11 mouse cellular contexts compared by ENCODE assay signal in the genomic region with DNA sequence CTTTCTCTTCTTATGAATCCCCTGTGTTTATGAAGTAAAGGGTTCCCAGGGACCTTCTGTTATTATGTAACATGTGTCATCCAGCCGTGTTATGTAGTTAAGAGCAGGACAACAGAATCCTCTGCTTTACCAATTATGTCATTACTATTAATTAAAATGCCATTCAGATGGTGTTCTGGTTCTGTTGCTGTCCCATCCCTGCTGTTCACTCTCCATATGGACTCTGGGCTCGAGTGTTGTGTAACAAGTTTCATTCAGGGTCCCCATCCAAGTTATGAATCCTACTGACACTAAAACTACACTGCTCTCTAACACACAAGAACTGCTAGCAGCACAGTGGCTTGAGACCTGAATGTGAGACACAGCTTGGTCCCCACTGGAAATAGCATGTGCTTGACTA.
A peak's percentile ranks its signal among the peaks of the same experiment; 100 is the strongest.
DNase-seq lines count a peak whose midpoint lies in the region; ATAC-seq and TF ChIP-seq lines count a peak whose summit lies in the region.
"Had no signal": no experiment of that assay in that cellular context is flagged by ENCODE, and none has a peak within 500 bp of the region (broad histone marks: within the 10 kb centered on the region; RNA-seq: fewer than 3 reads in every experiment).

No protein-coding gene starts in this region.

- no peak for ATAC-seq in limb, embryonic 12.5 days (ENCODE audit: insufficient number of reproducible peaks, insufficient read depth, low FRiP score, low TSS enrichment, low read depth)
- no peak for ATAC-seq in hindbrain, postnatal 0 days
- ATAC-seq in midbrain, postnatal 0 days (ENCODE audit: low FRiP score): no peak

- peaks cover 21% of the 10 kb centered on the region for H3K27me3 ChIP-seq in limb, embryonic 12.5 days
- peaks cover 21% of the 10 kb centered on the region for H3K27me3 ChIP-seq in limb, embryonic 10.5 days (ENCODE audit: low read depth, poor library complexity, severe bottlenecking)
- no peaks in the 10 kb centered on the region for H3K27me3 ChIP-seq in hindbrain, postnatal 0 days (ENCODE audit: insufficient read depth, low read length)
- no peaks in the 10 kb centered on the region for H3K27me3 ChIP-seq in midbrain, postnatal 0 days (ENCODE audit: insufficient read depth, low read length)

- no peak overlapping the region for H3K27ac ChIP-seq in limb, embryonic 12.5 days
- no peak overlapping the region for H3K27ac ChIP-seq in limb, embryonic 10.5 days
- H3K27ac ChIP-seq in embryonic fibroblast, embryonic 13.5 days (ENCODE audit: insufficient read depth, low read length): no peak overlapping the region
- no peak overlapping the region for H3K27ac ChIP-seq in hindbrain, postnatal 0 days
- no peak overlapping the region for H3K27ac ChIP-seq in midbrain, postnatal 0 days (ENCODE audit: low read depth, low read length)

- no peaks in the 10 kb centered on the region for H3K9me3 ChIP-seq in limb, embryonic 12.5 days
- H3K9me3 ChIP-seq in limb, embryonic 10.5 days (replicated peaks): no peaks in the 10 kb centered on the region
- no peaks in the 10 kb centered on the region for H3K9me3 ChIP-seq in hindbrain, postnatal 0 days (ENCODE audit: low read length)
- H3K9me3 ChIP-seq in midbrain, postnatal 0 days (ENCODE audit: low read length): no peaks in the 10 kb centered on the region

- H3K36me3 ChIP-seq in limb, embryonic 12.5 days: no peaks in the 10 kb centered on the region
- no peaks in the 10 kb centered on the region for H3K36me3 ChIP-seq in limb, embryonic 10.5 days
- H3K36me3 ChIP-seq in hindbrain, postnatal 0 days (ENCODE audit: insufficient read depth, low read length): no peaks in the 10 kb centered on the region
- H3K36me3 ChIP-seq in midbrain, postnatal 0 days (ENCODE audit: insufficient read depth, low read length): no peaks in the 10 kb centered on the region

- DNase-seq in limb, embryonic 10.5 days (ENCODE audit: low spot score): no peak
- no peak for DNase-seq in hindbrain, postnatal 0 days (ENCODE audit: low spot score)
- DNase-seq in midbrain, postnatal 0 days (ENCODE audit: low spot score): peak; percentile 22
- DNase-seq in spleen, adult 12 weeks (ENCODE audit: low spot score): no peak
- DNase-seq in thymus, postnatal 0 days (ENCODE audit: low spot score): no peak
- no peak for DNase-seq in urinary bladder, adult 2 months (ENCODE audit: low spot score)
- DNase-seq: cerebellum, adult 18-20 months; heart, postnatal 10 days; thymus, postnatal 4 days had no signal

- H3K4me2 ChIP-seq in limb, embryonic 12.5 days: peak overlapping the region; percentile 83
- H3K4me2 ChIP-seq in hindbrain, postnatal 0 days (ENCODE audit: low read depth, low read length): peak overlapping the region; percentile 94
- peak overlapping the region; percentile 90 for H3K4me2 ChIP-seq in midbrain, postnatal 0 days (ENCODE audit: low read depth, low read length, poor library complexity, severe bottlenecking)

- no peak for TF ChIP-seq POLR2A in embryonic fibroblast, embryonic 13.5 days (IDR thresholded peaks at IDR 0.05; ENCODE audit: low read depth, low read length)

- 65% methylated on average over 2 of the region's 2 CpGs for WGBS in limb, embryonic 12.5 days
- 73% methylated on average over 2 of the region's 2 CpGs for WGBS in limb, embryonic 10.5 days
- WGBS in hindbrain, postnatal 0 days: 43% methylated on average over 2 of the region's 2 CpGs
- 68% methylated on average over 2 of the region's 2 CpGs for WGBS in midbrain, postnatal 0 days

- H3K9ac ChIP-seq in limb, embryonic 12.5 days (replicated peaks): no peak overlapping the region
- H3K9ac ChIP-seq in hindbrain, postnatal 0 days (replicated peaks; ENCODE audit: low read length): no peak overlapping the region
- 0 out of 2 replicates have a peak overlapping the region, but pooled peaks have one; percentile 13 for H3K9ac ChIP-seq in midbrain, postnatal 0 days (replicated peaks; ENCODE audit: low read length, poor library complexity, severe bottlenecking)

- H3K4me3 ChIP-seq in limb, embryonic 12.5 days (replicated peaks): no peak overlapping the region
- H3K4me3 ChIP-seq in limb, embryonic 10.5 days: no peak overlapping the region
- H3K4me3 ChIP-seq in embryonic fibroblast, embryonic 13.5 days (ENCODE audit: insufficient read depth, low read length): peak overlapping the region; percentile 6; the same call in 1 of the 2 replicates
- peak overlapping the region; percentile 72 for H3K4me3 ChIP-seq in hindbrain, postnatal 0 days (ENCODE audit: low read length)
- peak overlapping the region; percentile 72 for H3K4me3 ChIP-seq in midbrain, postnatal 0 days (ENCODE audit: low read depth, low read length)

- peaks cover 6% of the 10 kb centered on the region for H3K4me1 ChIP-seq in limb, embryonic 12.5 days (replicated peaks)
- H3K4me1 ChIP-seq in limb, embryonic 10.5 days: peaks cover 12% of the 10 kb centered on the region
- H3K4me1 ChIP-seq in embryonic fibroblast, embryonic 13.5 days (ENCODE audit: control insufficient read depth, insufficient read depth, low read length): no peaks in the 10 kb centered on the region
- H3K4me1 ChIP-seq in hindbrain, postnatal 0 days (ENCODE audit: insufficient read depth, low read length): peaks cover 17% of the 10 kb centered on the region
- 0 out of 2 replicates have a peak, but pooled peaks cover 7% of the 10 kb centered on the region for H3K4me1 ChIP-seq in midbrain, postnatal 0 days (ENCODE audit: insufficient read depth, low read length)

- no peak for TF ChIP-seq CTCF in embryonic fibroblast, embryonic 13.5 days (IDR thresholded peaks at IDR 0.05; ENCODE audit: borderline replicate concordance, insufficient read depth, low read length)
- TF ChIP-seq CTCF in hindbrain, postnatal 0 days (IDR thresholded peaks at IDR 0.05; ENCODE audit: low read depth): no peak
- TF ChIP-seq CTCF in midbrain, postnatal 0 days (IDR thresholded peaks at IDR 0.05): no peak

Comparison
In these comparisons a context has a peak if more than half of its experiments do, and no peak if none do; other contexts are left out.
1. H3K4me3 ChIP-seq: peak in embryonic fibroblast, embryonic 13.5 days (single experiment), hindbrain, postnatal 0 days (single experiment) and midbrain, postnatal 0 days (single experiment); none in limb, embryonic 12.5 days (single experiment) and limb, embryonic 10.5 days (single experiment).
2. Peak in every context shown above with its lines, with median percentiles within 50 percentile points of each other: H3K4me2 ChIP-seq.